Mouse (Mus musculus) ES-Bruce4 (cell line): ENCODE results near the gene Slc18a2.

Experiments used
- CTCF ChIP-seq: IDR thresholded peaks from one replicate; pipeline ENCODE4 v1.8.1; 2011; ENCODE audit warnings: low read depth, low read length
- EP300 ChIP-seq: IDR thresholded peaks from 2 replicates; pipeline ENCODE4 v1.6.1; 2011; ENCODE audit warnings: low read depth, low read length; ENCODE audit not compliant: insufficient read depth
- POLR2A ChIP-seq: IDR thresholded peaks from one replicate; pipeline ENCODE4 v1.8.1; 2011; ENCODE audit warnings: low read length; ENCODE audit not compliant: insufficient read depth

DNA sequence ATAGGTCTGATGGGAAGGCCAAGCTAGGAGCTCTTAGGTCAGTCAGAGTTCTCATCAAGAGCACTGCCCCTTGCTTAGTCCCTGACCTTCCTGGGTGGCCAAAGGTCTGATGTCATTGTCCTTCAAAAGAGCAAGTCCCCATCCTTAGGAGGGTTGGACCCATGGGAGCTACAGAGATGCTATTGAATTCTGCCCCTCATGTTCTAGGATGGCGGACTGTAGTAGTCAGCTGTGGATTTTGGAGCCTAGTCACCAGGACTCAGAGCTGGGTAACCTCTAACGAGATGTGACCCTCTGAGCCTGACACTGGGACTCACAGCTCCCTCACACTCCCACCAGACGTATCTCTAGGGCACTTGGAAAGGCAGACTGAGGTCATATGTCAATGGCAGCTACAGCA is 32.3 kb upstream of the Slc18a2 start:
- no peak for TF ChIP-seq CTCF
- TF ChIP-seq POLR2A, result no peak
- TF ChIP-seq EP300, result no peak
